Mouse (Mus musculus): ENCODE results near the gene Gm3633. TPM values are rescaled to one million over a fixed set of nuclear protein-coding genes. Genes with fewer than 3 reads are reported as not detected.
"Not testable (repeated sequence)": the region's sequence is repeated elsewhere in the genome, so short reads cannot be mapped to it uniquely, and the experiment has no call there.

Gm3633 gene
- not detected in 2 replicates for polyA plus RNA-seq (2015; fragmentation: Nextera tagmentation; extraction: Ambion mirVana)

- not testable (repeated sequence) for H3K36me3 ChIP-seq; H3K4me2 ChIP-seq (replicated peaks); H3K4me1 ChIP-seq; ATAC-seq (replicated peaks); H3K9me3 ChIP-seq; H3K4me3 ChIP-seq; H3K27me3 ChIP-seq; H3K27ac ChIP-seq (replicated peaks); H3K9ac ChIP-seq (replicated peaks)
- WGBS = 89% methylated on average over 1 of the region's 2 CpGs
Observed at GRCm38 (mm10) chr14:42641817-42642216, at the start of gene Gm3633. TSS of gene Gm3633 (minus strand) at chr14:42641917.

GRCm38 (mm10) chr14:42655638-42656037 lies 13.9 kb upstream of the Gm3633 start, which contains the start of gene Gm10378:
TSS of gene Gm10378 (plus strand) at chr14:42655938.
- H3K27ac ChIP-seq (replicated peaks); H3K4me3 ChIP-seq; ATAC-seq (replicated peaks); H3K9me3 ChIP-seq; H3K4me1 ChIP-seq; H3K36me3 ChIP-seq; H3K9ac ChIP-seq (replicated peaks); H3K27me3 ChIP-seq; H3K4me2 ChIP-seq (replicated peaks): not testable (repeated sequence)
- WGBS = no CpG with 5 or more reads among the region's 1 CpGs

DNA sequence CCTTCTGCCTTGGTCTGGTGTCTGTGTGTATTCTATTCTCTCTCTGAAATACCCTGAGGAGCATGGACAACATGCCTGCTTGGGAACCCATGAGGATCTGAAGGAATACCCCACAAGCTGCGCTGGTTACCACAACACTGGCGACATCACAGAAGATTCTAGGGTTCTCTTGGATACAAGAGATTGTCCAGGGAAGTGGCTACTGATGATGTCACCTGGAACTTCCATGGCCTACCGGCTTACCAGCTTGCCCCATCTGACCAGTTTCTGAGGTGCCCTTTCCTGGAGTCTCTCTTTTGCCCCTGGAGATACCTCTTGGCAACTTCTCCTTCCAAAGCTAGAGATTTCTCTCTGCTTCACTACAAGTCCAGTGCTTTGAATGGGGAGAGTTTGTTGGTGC lies 41.9 kb downstream of the Gm3633 start, which contains the start of gene Gm17124:
Gm17124 (minus strand) TSS at position 101 of the 400 bp plus-strand sequence.
- H3K9ac ChIP-seq (replicated peaks); H3K27me3 ChIP-seq; H3K36me3 ChIP-seq; H3K4me1 ChIP-seq; H3K9me3 ChIP-seq; ATAC-seq (replicated peaks); H3K4me3 ChIP-seq; H3K27ac ChIP-seq (replicated peaks); H3K4me2 ChIP-seq (replicated peaks): not testable (repeated sequence)
- no CpG with 5 or more reads among the region's 3 CpGs for WGBS

Small RNA genes lying within 50 kb of the gene (microRNA-seq; reads per million reads assigned to microRNA genes)
- not detected for gene Gm23620
- not detected for gene Gm25228

Other genes with a start within 250 kb of the Gm3633 start
- gene Gm8005, start 202.2 kb downstream of the Gm3633 start, polyA plus RNA-seq (2015; fragmentation: Nextera tagmentation; extraction: Ambion mirVana) = not detected in 2 replicates
- not detected in 2 replicates for gene Gm8011, start 178.0 kb downstream of the Gm3633 start, polyA plus RNA-seq (2015; fragmentation: Nextera tagmentation; extraction: Ambion mirVana)
- not detected in 2 replicates for gene Gm8020, start 139.6 kb downstream of the Gm3633 start, polyA plus RNA-seq (2015; fragmentation: Nextera tagmentation; extraction: Ambion mirVana)
- gene Gm8024, start 117.6 kb downstream of the Gm3633 start, polyA plus RNA-seq (2015; fragmentation: Nextera tagmentation; extraction: Ambion mirVana) = not detected in 2 replicates
- gene Gm17124, start 42.0 kb downstream of the Gm3633 start, polyA plus RNA-seq (2015; fragmentation: Nextera tagmentation; extraction: Ambion mirVana) = not detected in 2 replicates
- gene Gm10378, start 14.0 kb upstream of the Gm3633 start, polyA plus RNA-seq (2015; fragmentation: Nextera tagmentation; extraction: Ambion mirVana) = not detected in 2 replicates
- not detected in 2 replicates for gene Gm3015, start 126.9 kb upstream of the Gm3633 start, polyA plus RNA-seq (2015; fragmentation: Nextera tagmentation; extraction: Ambion mirVana)
- not detected in 2 replicates for gene Gm10377, start 156.1 kb upstream of the Gm3633 start, polyA plus RNA-seq (2015; fragmentation: Nextera tagmentation; extraction: Ambion mirVana)
- gene Gm21977, start 211.6 kb upstream of the Gm3633 start, polyA plus RNA-seq (2015; fragmentation: Nextera tagmentation; extraction: Ambion mirVana) = not detected in 2 replicates